In genomic region chr7:126584506-126584977, GRCm38 (mm10) we compare ENCODE assay signal across 8 mouse cellular contexts. TPM values are rescaled to one million over a fixed set of nuclear protein-coding genes. Genes with fewer than 3 reads are reported as not detected.
DNase-seq lines count a peak whose midpoint lies in the region; ATAC-seq and TF ChIP-seq lines count a peak whose summit lies in the region.

TSS of gene Apobr (plus strand) at chr7:126584942.

- H3K27ac ChIP-seq in forebrain, embryonic 14.5 days (ENCODE audit: low read depth, low read length), result no peak within 1 kb of the TSS
- peak within 1 kb of the TSS; percentile 31 for H3K27ac ChIP-seq in liver, adult 2 months (replicated peaks; ENCODE audit: insufficient read depth, low read depth, low read length)

- H3K27me3 ChIP-seq in forebrain, embryonic 14.5 days (replicated peaks; ENCODE audit: control insufficient read depth, insufficient read depth, low read length), result no peaks in the 10 kb centered on the region; the same call in 1 of the 2 replicates
- H3K27me3 ChIP-seq in liver, adult 2 months (ENCODE audit: control insufficient read depth, insufficient read depth, low read length), result no peaks in the 10 kb centered on the region

- no peak; the same call in 1 of the 2 replicates for TF ChIP-seq POLR2A in lung, adult 2 months (IDR thresholded peaks at IDR 0.05; ENCODE audit: borderline replicate concordance, extremely low read depth, low read depth, low read length)
- TF ChIP-seq POLR2A in liver, adult 2 months (IDR thresholded peaks at IDR 0.05; ENCODE audit: extremely low read depth, insufficient read depth, low read length), result no peak

- peak within 1 kb of the TSS; percentile 40 for H3K4me3 ChIP-seq in lung, adult 2 months (replicated peaks; ENCODE audit: extremely low read depth, low read depth, low read length)
- peak within 1 kb of the TSS; percentile 49 for H3K4me3 ChIP-seq in forebrain, embryonic 14.5 days (ENCODE audit: low read depth, low read length)
- peak within 1 kb of the TSS; percentile 23; the same call in 1 of the 2 replicates for H3K4me3 ChIP-seq in liver, adult 2 months (ENCODE audit: insufficient read depth, low read depth, low read length)

- no peak for TF ChIP-seq CTCF in lung, adult 2 months (IDR thresholded peaks at IDR 0.05; ENCODE audit: insufficient read depth, low read length)
- TF ChIP-seq CTCF in liver, adult 2 months (IDR thresholded peaks at IDR 0.05; ENCODE audit: low read depth, low read length), result no peak

- no peak for ATAC-seq in forebrain, embryonic 14.5 days

- no peaks in the 10 kb centered on the region for H3K9me3 ChIP-seq in forebrain, embryonic 14.5 days (replicated peaks; ENCODE audit: control insufficient read depth, low read length)

- no peaks in the 10 kb centered on the region for H3K79me2 ChIP-seq in liver, adult 2 months (ENCODE audit: control insufficient read depth, insufficient read depth, low read length)

- WGBS in lung, adult 2 months, result 63% methylated on average over 8 of the region's 8 CpGs
- WGBS in forebrain, embryonic 14.5 days, result 87% methylated on average over 8 of the region's 8 CpGs
- WGBS in liver, adult 2 months, result 80% methylated on average over 8 of the region's 8 CpGs

- peak within 1 kb of the TSS; percentile 79 for H3K4me2 ChIP-seq in forebrain, embryonic 14.5 days (ENCODE audit: low read length)

- H3K4me1 ChIP-seq in lung, adult 2 months (ENCODE audit: control insufficient read depth, insufficient read depth, low read length), result no peaks in the 10 kb centered on the region; the same call in 1 of the 2 replicates
- peaks cover 4% of the 10 kb centered on the region; the same call in 1 of the 2 replicates for H3K4me1 ChIP-seq in forebrain, embryonic 14.5 days (ENCODE audit: control insufficient read depth, insufficient read depth, low read length)
- no peaks in the 10 kb centered on the region for H3K4me1 ChIP-seq in liver, adult 2 months (ENCODE audit: control insufficient read depth, insufficient read depth, low read length)

- no peaks in the 10 kb centered on the region for H3K36me3 ChIP-seq in forebrain, embryonic 14.5 days (ENCODE audit: control insufficient read depth, insufficient read depth, low read length)
- no peaks in the 10 kb centered on the region for H3K36me3 ChIP-seq in liver, adult 2 months (ENCODE audit: control insufficient read depth, insufficient read depth, low read length)

- no peak within 1 kb of the TSS for H3K9ac ChIP-seq in forebrain, embryonic 14.5 days (ENCODE audit: low read length)
- H3K9ac ChIP-seq in liver, adult 2 months (ENCODE audit: low read depth, low read length), result peak within 1 kb of the TSS; percentile 19

- DNase-seq in lung, adult 2 months, result no peak
- DNase-seq in lung, postnatal 10 days, result no peak
- no peak for DNase-seq in forebrain, embryonic 14.5 days (ENCODE audit: low spot score)
- DNase-seq in liver, adult 2 months (ENCODE audit: extremely low read depth, low read depth, low spot score), result peak; percentile 22
- peak; percentile 58 to 71 for DNase-seq in natural killer cell, adult 2 months (ENCODE audit: low spot score in 2 of 2)
- no peak for DNase-seq in urinary bladder, postnatal 10 days (ENCODE audit: low spot score)
- no peak for DNase-seq in cerebellum, postnatal 10 days
- no peak for DNase-seq in layer of hippocampus, adult 11-12 months (ENCODE audit: low spot score)

RNA-seq across cellular contexts. Expression of gene Apobr, which starts in this region (rescaled TPM):
- 17.6 and 18.1 TPM in 2 replicates for polyA plus RNA-seq in lung, adult 2 months (2012; rRNA removed)
- 0.21 and 0.44 TPM in 2 replicates for polyA plus RNA-seq in forebrain, embryonic 14.5 days (2014; fragmentation: Nextera tagmentation; extraction: Ambion mirVana)
- total RNA-seq in liver, adult 2 months (2014; rRNA removed), result 0.74 and 1.6 TPM in 2 replicates
- polyA plus RNA-seq in liver, adult 2 months (2012; rRNA removed), result 0.58 and 1.0 TPM in 2 replicates

Comparison
In these comparisons a context has a peak if more than half of its experiments do, and no peak if none do; other contexts are left out.
1. DNase-seq: peak in liver, adult 2 months (single experiment) and natural killer cell, adult 2 months (2 of 2); none in lung, adult 2 months (single experiment), lung, postnatal 10 days (single experiment), forebrain, embryonic 14.5 days (single experiment), urinary bladder, postnatal 10 days (single experiment), cerebellum, postnatal 10 days (0 of 2) and layer of hippocampus, adult 11-12 months (single experiment).
2. Peak in every context shown above with its lines, with median percentiles within 50 percentile points of each other: H3K4me3 ChIP-seq.